Mouse (Mus musculus) embryonic facial prominence, embryonic 15.5 days (tissue): ENCODE measurements around the gene Mboat2. TPM values are rescaled to one million over a fixed set of nuclear protein-coding genes. Genes with fewer than 3 reads are reported as not detected.

ENCODE experiments used
- ATAC-seq: fragments of 200-750 bp; cut with Nextera tagmentation; 2 replicates; pipeline ENCODE4 v1.8.0; 2017; ENCODE audit warnings: low read depth, moderate TSS enrichment; ENCODE audit not compliant: insufficient number of reproducible peaks, low FRiP score, low TSS enrichment
- H3K27ac ChIP-seq: fragments of 300-500 bp; sonication (generic); replicated peaks from 2 replicates; pipeline ENCODE4 v1.5.1; 2015; ENCODE audit warnings: mild to moderate bottlenecking, inconsistent platforms
- H3K27me3 ChIP-seq: fragments of 300-500 bp; sonication (generic); 2 replicates; pipeline ENCODE4 v1.6.1; 2015; ENCODE audit warnings: inconsistent platforms
- H3K36me3 ChIP-seq: fragments of 300-500 bp; sonication (generic); 2 replicates; pipeline ENCODE4 v1.6.1; 2015; ENCODE audit warnings: mild to moderate bottlenecking, inconsistent platforms
- H3K4me1 ChIP-seq: fragments of 300-500 bp; sonication (generic); 2 replicates; pipeline ENCODE4 v1.6.1; 2015; ENCODE audit warnings: inconsistent platforms
- H3K4me2 ChIP-seq: fragments of 300-500 bp; sonication (generic); replicated peaks from 2 replicates; pipeline ENCODE4 v1.6.1; 2015; ENCODE audit warnings: mild to moderate bottlenecking, inconsistent platforms
- H3K4me3 ChIP-seq: fragments of 300-500 bp; sonication (generic); replicated peaks from 2 replicates; pipeline ENCODE4 v1.5.1; 2015; ENCODE audit warnings: mild to moderate bottlenecking, inconsistent platforms
- H3K9ac ChIP-seq: fragments of 300-500 bp; sonication (generic); 2 replicates; pipeline ENCODE4 v1.6.1; 2015; ENCODE audit warnings: inconsistent platforms
- H3K9me3 ChIP-seq: fragments of 300-500 bp; sonication (generic); replicated peaks from 2 replicates; pipeline ENCODE4 v1.6.1; 2016; ENCODE audit warnings: inconsistent platforms
- WGBS: fragments of 180-500 bp; shearing (Covaris S2); methylation state at CpG from one replicate; pipeline ENCODE4 v1.1.7; 2015; 5-methylcytosine and 5-hydroxymethylcytosine counted together
- polyA plus RNA-seq: library from polyadenylated mRNA; unstranded; fragments of >200 nt; fragmentation: Nextera tagmentation; extraction: Ambion mirVana; gene quantifications from 2 replicates; pipeline ENCODE4 v1.2.1, GENCODE M21; 2015

Gene Mboat2
- 64.8 and 69.0 TPM in 2 replicates for polyA plus RNA-seq

DNA sequence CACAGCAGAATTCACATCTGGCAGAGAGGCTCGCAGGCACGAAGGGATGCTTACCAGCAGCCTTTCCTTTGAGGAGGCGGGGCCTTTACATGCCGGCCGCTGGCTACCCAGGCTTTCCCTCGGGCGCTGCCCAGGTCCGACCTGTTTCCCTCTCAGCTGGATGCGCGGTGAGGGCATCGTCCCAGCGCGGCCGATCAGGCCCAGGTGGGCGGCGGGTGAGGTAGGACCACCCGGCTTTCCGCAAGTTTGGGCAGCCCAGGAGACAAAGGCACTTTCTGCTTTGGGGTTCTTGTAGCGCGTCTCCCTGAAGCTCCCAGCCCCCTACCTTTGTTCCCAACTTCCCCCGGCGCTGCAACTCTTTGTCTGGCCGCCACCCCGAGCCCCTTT is at the start of gene Mboat2:
Gene Mboat2, plus strand, starts transcription at position 114 of the 387 bp plus-strand sequence.
- Histone ChIP-seq H3K36me3 (no peaks in the 10 kb centered on the region), H3K4me2 (peak within 1 kb of the TSS; percentile 69), H3K27me3 (no peaks in the 10 kb centered on the region), H3K4me1 (peaks cover 25% of the 10 kb centered on the region), H3K9ac (peak within 1 kb of the TSS; percentile 93), H3K4me3 (peak within 1 kb of the TSS; percentile 95), H3K9me3 (no peaks in the 10 kb centered on the region), H3K27ac (peak within 1 kb of the TSS; percentile 93)
- 0% methylated on average over 24 of the region's 24 CpGs for WGBS
- peak; percentile 15 for ATAC-seq

DNA sequence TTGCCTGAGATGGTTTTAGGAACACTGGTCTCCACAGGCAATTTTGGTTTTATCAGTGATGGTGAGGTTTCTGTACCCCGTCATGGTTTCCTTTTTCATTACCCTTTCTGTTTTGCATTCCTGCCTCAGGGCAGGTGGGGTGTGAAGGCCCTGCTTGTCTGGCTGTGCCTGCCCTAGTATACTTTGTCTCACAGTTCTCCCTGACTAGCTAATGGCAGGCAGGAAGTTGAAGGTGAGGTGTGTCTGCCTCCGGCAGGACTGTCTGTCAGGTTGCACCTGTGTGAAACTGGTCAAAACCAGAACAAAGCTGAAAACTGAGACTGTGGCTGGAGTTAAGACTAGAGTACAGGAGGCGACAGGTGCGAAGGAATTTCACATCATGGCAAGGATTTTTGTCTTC is 46.9 kb upstream of the Mboat2 start:
- H3K9ac ChIP-seq = no peak overlapping the region
- no peaks in the 10 kb centered on the region for H3K36me3 ChIP-seq
- H3K4me3 ChIP-seq = no peak overlapping the region
- ATAC-seq = no peak
- no peak overlapping the region for H3K27ac ChIP-seq
- H3K4me1 ChIP-seq = 0 out of 2 replicates have a peak, but pooled peaks cover 3% of the 10 kb centered on the region
- H3K9me3 ChIP-seq = no peaks in the 10 kb centered on the region
- no peaks in the 10 kb centered on the region for H3K27me3 ChIP-seq
- H3K4me2 ChIP-seq = no peak overlapping the region
- WGBS = 34% methylated on average over 4 of the region's 4 CpGs

DNA sequence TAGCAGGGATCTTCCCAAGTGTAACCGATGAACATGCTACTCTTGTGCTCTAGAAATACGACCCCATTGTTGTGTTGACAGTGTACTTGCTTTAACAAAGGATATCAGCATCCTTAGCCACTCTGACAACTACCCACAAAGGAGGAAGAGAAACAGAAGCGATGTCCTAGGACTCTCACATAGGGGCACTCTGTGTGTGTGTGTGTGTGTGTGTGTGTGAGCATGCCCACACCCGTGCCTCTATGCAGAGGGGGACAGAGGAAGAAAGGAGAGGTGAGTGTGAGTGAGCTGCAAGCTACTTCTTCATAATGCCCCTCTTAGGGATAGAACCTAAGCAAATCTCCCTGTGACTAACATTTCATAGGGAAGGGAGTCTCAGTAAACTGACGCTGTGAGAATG is 44.8 kb upstream of the Mboat2 start:
- H3K9me3 ChIP-seq = no peaks in the 10 kb centered on the region
- no peaks in the 10 kb centered on the region for H3K36me3 ChIP-seq
- no peak for ATAC-seq
- no peaks in the 10 kb centered on the region for H3K27me3 ChIP-seq
- no peak overlapping the region for H3K27ac ChIP-seq
- H3K4me2 ChIP-seq = no peak overlapping the region
- H3K4me1 ChIP-seq = 0 out of 2 replicates have a peak, but pooled peaks cover 3% of the 10 kb centered on the region
- WGBS = 59% methylated on average over 5 of the region's 5 CpGs
- no peak overlapping the region for H3K9ac ChIP-seq
- H3K4me3 ChIP-seq = no peak overlapping the region

DNA sequence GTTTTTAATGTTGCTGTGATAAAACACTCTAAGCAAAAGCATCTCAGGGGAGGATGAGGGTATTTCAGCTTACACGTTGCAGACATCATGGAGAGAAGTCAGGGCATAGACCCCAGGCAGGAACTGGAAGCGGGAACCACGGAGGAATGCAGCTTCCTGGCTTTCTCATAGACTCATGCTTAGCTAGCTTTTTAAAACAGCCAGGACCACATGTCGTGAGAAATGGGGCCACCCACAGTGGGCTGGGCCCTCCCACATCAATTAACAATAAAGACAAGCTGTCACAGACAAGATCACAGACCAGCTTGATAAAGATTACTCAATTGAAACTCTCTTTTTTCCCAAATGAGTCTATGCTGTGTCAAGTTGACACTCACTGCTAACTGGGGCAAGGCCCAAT is 44.4 kb upstream of the Mboat2 start:
- H3K36me3 ChIP-seq = no peaks in the 10 kb centered on the region
- no peaks in the 10 kb centered on the region for H3K9me3 ChIP-seq
- no peak overlapping the region for H3K4me2 ChIP-seq
- no peak overlapping the region for H3K4me3 ChIP-seq
- 11% methylated on average over 4 of the region's 4 CpGs for WGBS
- 0 out of 2 replicates have a peak, but pooled peaks cover 3% of the 10 kb centered on the region for H3K4me1 ChIP-seq
- no peak overlapping the region for H3K27ac ChIP-seq
- ATAC-seq = no peak
- H3K27me3 ChIP-seq = no peaks in the 10 kb centered on the region
- H3K9ac ChIP-seq = no peak overlapping the region

DNA sequence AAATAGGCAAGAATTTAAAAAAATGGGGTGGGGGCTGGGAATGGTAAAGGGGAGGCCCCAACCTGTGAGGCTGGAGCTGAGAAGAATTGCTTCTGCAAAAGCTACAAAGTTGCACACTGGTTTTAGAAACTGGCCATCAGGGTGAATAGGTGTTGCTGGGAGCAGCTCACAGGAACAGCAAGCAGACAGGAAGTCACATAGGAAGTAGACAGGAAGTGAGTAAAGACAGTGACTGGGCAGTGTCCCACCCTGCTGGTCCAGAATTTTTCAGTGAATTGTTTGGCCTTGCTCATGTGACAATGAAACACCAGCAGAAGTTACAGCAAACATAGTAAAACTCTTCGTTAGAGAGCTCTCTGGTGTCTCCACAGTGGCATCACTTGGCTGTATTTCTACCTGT is 41.0 kb upstream of the Mboat2 start:
- Histone ChIP-seq H3K27me3 (no peaks in the 10 kb centered on the region), H3K9me3 (no peaks in the 10 kb centered on the region), H3K36me3 (no peaks in the 10 kb centered on the region), H3K4me3 (no peak overlapping the region), H3K4me2 (no peak overlapping the region), H3K9ac (no peak overlapping the region), H3K27ac (no peak overlapping the region), H3K4me1 (0 out of 2 replicates have a peak, but pooled peaks cover 3% of the 10 kb centered on the region)
- WGBS = 79% methylated on average over 1 of the region's 1 CpGs
- ATAC-seq = no peak

DNA sequence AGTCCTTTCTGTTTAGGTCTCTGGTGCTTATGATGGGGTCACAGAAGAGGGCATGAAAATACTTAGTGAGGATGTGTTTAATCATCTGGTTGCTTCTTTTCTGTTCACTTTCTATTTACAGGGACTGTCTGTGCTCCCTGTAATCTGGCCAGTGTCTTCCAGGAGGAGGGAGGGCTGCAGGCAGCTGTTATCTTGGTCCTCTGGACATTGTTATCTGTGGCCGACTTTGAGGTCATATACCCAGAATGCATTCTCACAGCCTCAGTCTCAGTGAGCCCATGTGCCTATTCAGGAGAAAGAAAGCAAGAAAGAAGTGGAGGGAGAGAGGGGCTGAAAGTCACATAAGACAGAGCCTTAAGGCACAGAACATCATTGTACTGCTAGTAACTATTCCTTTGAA is 19.4 kb upstream of the Mboat2 start:
- 39% methylated on average over 1 of the region's 1 CpGs for WGBS
- no peaks in the 10 kb centered on the region for H3K4me1 ChIP-seq
- no peak overlapping the region for H3K27ac ChIP-seq
- no peak overlapping the region for H3K4me2 ChIP-seq
- H3K4me3 ChIP-seq = no peak overlapping the region
- no peak for ATAC-seq
- no peak overlapping the region for H3K9ac ChIP-seq
- no peaks in the 10 kb centered on the region for H3K27me3 ChIP-seq
- H3K9me3 ChIP-seq = no peaks in the 10 kb centered on the region
- H3K36me3 ChIP-seq = no peaks in the 10 kb centered on the region

DNA sequence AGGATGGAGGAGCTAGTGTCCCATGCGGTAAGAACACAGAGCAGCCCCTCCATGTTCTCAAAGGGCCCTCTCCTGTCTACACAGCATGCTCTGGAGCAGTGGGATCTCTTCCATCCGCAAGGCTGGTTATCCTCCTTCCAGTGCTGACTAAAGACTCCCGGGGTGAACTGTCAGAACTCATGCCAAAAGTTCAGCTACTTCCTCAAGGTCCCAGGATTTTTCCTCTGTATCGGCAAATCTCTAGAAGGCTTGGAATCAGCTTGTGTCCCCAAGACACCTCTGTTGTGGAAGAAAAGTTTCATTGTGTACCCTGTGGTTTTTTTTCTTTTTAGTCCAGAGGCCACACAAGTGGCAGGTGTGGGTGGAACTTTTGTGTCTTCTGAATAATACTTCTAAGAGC is 18.8 kb upstream of the Mboat2 start:
- Histone ChIP-seq H3K4me3 (no peak overlapping the region), H3K4me2 (no peak overlapping the region), H3K27me3 (no peaks in the 10 kb centered on the region), H3K27ac (no peak overlapping the region), H3K4me1 (no peaks in the 10 kb centered on the region), H3K36me3 (no peaks in the 10 kb centered on the region), H3K9me3 (no peaks in the 10 kb centered on the region), H3K9ac (no peak overlapping the region)
- WGBS = 66% methylated on average over 4 of the region's 4 CpGs
- ATAC-seq = no peak

DNA sequence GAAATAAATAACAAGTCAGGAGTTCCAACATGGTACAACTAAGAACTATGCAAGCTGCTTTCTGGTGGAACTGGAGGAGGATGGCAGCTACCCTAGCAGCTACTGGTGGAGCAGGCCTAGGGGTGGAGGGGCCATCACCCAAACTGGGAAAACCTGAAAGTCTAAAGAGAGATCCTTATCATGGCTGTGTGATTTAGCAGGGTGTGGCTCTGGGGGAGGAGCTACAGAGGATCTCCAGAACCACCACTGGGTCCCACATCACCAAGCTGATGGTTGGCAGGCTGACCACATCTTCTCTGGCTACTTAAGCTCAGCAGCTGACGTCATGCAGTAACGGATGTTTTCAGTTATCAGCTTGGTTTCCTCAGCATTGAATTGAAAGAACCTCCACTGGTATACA is 7.8 kb upstream of the Mboat2 start:
- H3K9ac ChIP-seq = no peak overlapping the region
- 52% methylated on average over 2 of the region's 2 CpGs for WGBS

DNA sequence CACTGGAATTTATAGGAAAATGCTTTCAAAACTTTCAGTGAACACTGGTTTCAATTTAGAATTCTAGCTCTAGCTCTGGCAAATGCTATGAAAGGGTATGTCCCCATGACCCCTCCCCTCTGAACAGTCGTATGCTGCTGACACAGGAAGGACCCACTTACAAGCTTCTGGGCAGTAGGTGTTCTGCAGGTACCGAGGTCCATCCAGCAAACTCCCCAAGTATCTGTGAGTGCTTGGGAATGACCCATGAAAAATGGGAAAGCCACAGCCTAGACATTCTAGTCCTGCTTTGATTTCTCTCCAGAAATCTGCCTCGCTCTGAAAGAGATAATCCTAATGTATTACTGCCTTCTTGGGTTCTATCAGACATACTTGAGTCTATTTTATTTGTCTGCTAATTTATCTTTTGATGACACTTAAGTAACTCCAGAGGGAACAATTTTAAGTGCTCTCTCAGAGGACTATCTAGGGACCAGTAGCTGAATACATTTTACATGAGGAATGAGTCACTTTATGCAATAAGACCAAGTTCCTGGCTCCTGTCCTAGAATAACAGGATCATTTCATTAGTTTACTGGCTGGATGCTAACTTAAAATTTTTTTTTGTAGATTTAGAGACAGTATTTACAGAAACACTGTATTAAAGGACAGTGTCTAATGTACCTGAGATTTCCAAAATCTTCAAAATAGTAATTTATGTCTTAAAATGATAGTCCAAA is 6.9 kb upstream of the Mboat2 start:
- Histone ChIP-seq H3K4me2 (no peak overlapping the region), H3K27ac (no peak overlapping the region), H3K27me3 (no peaks in the 10 kb centered on the region), H3K36me3 (no peaks in the 10 kb centered on the region), H3K9ac (no peak overlapping the region), H3K9me3 (no peaks in the 10 kb centered on the region), H3K4me3 (no peak overlapping the region), H3K4me1 (peaks cover 10% of the 10 kb centered on the region)
- no peak for ATAC-seq
- 66% methylated on average over 3 of the region's 3 CpGs for WGBS

More for the DNA sequence above, 7.8 kb upstream of the Mboat2 start:
- no peaks in the 10 kb centered on the region for H3K36me3 ChIP-seq
- no peaks in the 10 kb centered on the region for H3K27me3 ChIP-seq
- H3K27ac ChIP-seq = no peak overlapping the region
- no peaks in the 10 kb centered on the region for H3K9me3 ChIP-seq
- no peak overlapping the region for H3K4me2 ChIP-seq
- H3K4me1 ChIP-seq = peaks cover 10% of the 10 kb centered on the region
- ATAC-seq = no peak
- H3K4me3 ChIP-seq = no peak overlapping the region

DNA sequence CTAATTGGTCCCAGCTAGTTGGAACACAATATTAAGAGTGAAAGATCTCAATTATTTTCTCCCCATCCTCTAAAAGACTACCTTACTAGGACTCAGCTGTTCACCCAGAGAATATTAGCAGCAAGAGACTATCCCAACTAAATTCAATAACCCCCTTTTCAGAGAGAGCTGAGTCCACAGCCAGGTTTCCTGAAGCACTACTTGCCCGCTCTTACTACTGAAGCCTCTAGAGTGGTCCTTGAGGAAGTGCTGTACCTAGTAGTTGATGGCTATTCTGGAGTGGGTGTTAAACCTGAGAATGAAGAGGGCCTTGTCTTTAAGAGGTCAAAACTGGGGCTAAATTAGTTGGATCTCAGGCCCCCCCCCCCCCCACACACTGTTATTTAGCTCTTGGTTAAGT is 593 bp upstream of the Mboat2 start:
- Histone ChIP-seq H3K4me2 (peak overlapping the region; percentile 69), H3K9ac (0 out of 2 replicates have a peak overlapping the region, but pooled peaks have one; percentile 93), H3K4me1 (peaks cover 25% of the 10 kb centered on the region), H3K27me3 (no peaks in the 10 kb centered on the region), H3K27ac (no peak overlapping the region), H3K9me3 (no peaks in the 10 kb centered on the region), H3K4me3 (peak overlapping the region; percentile 95), H3K36me3 (no peaks in the 10 kb centered on the region)
- no peak for ATAC-seq
- WGBS = 51% methylated on average over 1 of the region's 1 CpGs

DNA sequence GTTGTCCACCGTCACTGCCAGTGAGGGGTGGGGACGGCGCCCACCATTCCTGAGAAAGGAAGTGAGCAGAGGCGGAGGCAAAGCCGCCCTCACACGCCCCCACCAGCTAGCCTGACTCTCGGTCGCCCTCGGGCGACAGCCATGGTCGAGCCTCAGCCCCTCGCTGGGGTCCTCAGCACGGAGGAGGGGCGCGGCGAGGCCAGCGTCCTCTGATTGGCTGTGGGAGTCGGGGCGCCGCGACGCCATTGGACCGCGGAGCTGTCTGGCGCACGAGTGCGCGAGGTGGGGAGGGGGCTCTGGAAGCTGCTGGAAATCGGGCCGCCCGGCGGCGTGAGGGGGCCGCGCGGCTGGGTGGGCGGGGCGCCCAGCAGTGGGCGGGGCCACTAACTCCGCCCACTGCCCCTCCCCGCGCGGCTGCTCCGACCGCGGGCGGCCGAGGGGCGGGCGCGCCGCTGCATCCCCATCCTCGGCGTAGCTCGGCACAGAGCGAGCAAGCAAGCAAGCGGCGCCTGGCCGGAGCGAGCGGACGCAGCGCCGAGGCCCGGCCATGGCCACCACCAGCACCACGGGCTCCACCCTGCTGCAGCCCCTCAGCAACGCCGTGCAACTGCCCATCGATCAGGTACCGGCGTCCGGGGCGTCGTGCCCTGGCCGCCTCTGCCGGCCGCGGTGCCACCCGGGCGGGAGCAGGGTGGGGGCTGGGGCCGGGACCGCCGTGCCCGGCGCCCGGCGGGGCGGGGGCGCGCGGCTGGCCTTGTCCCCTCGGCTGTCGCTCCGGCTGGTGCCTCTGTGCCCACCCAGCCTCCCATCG is 679 bp downstream of the Mboat2 start:
- Histone ChIP-seq H3K4me3 (peak overlapping the region; percentile 95), H3K36me3 (no peaks in the 10 kb centered on the region), H3K9me3 (no peaks in the 10 kb centered on the region), H3K9ac (peak overlapping the region; percentile 93), H3K4me2 (peak overlapping the region; percentile 69), H3K27me3 (no peaks in the 10 kb centered on the region), H3K27ac (peak overlapping the region; percentile 93), H3K4me1 (peaks cover 25% of the 10 kb centered on the region)
- peak; percentile 100 for ATAC-seq
- under 1% methylated on average over 71 of the region's 95 CpGs for WGBS
